Mouse (Mus musculus): Measurements from ENCODE around the gene Foxn3. TPM values are rescaled to one million over a fixed set of nuclear protein-coding genes. Genes with fewer than 3 reads are reported as not detected.

Foxn3 gene
- polyA plus RNA-seq, 1 experiment from 2014 or later: 88.9 TPM

GRCm38 (mm10) chr12:99515481-99515880 is 47.9 kb downstream of the Foxn3 start:
- Histone ChIP-seq H3K9ac (no peak overlapping the region), H3K9me3 (no peaks in the 10 kb centered on the region), H3K27me3 (replicated peaks) (no peaks in the 10 kb centered on the region), H3K4me1 (no peaks in the 10 kb centered on the region; the same call in 1 of the 2 replicates), H3K36me3 (no peaks in the 10 kb centered on the region), H3K4me3 (no peak overlapping the region), H3K27ac (no peak overlapping the region), H3K4me2 (replicated peaks) (no peak overlapping the region)
- WGBS: 61% methylated on average over 3 of the region's 3 CpGs
- no peak for ATAC-seq (ENCODE audit: low FRiP score, low read depth)

DNA sequence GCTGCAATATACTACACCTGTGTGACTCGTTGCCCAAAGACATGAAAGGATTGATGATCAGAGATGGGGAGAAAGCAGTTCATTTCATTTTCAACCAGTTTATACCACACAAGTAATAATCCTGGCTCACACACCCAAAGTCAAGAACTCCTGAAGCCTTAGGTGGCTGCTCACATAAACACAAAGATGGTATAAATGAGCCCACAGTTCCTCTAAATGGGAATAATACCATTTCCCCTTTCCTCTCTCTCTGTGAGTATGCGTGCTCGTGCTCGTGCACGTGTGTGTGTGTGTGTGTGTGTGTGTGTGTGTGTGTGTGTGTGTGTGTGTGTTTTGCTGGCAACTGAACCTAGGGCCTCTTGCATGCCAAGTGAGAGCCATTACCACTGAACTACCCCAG is 51.7 kb downstream of the Foxn3 start:
- no peak for ATAC-seq (ENCODE audit: low FRiP score, low read depth)
- Histone ChIP-seq H3K27ac (no peak overlapping the region), H3K9ac (no peak overlapping the region), H3K36me3 (no peaks in the 10 kb centered on the region), H3K4me2 (replicated peaks) (no peak overlapping the region), H3K27me3 (replicated peaks) (no peaks in the 10 kb centered on the region), H3K9me3 (no peaks in the 10 kb centered on the region), H3K4me1 (no peaks in the 10 kb centered on the region), H3K4me3 (no peak overlapping the region)
- WGBS: 92% methylated on average over 5 of the region's 5 CpGs

DNA sequence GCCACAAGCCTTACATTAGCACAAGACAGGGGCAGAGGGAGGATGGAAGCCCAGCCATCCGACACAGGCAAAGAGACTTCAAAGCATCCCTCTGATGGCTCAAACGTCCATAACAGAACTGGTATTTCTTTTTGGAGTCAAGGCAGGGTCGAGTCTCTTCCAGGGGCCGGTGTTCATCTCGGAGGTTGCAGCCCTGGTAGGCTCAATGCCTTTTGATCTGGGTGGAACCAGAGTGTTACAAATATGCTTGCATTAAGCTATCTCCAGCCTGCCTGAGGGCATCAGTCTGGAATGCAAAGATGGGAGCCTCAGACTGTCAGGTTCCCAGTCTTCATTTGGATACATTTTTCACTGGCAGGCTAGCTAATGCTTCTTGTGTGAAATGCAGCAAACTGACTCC is 52.6 kb downstream of the Foxn3 start:
- Histone ChIP-seq H3K4me1 (no peaks in the 10 kb centered on the region), H3K4me2 (replicated peaks) (no peak overlapping the region), H3K9me3 (no peaks in the 10 kb centered on the region), H3K36me3 (no peaks in the 10 kb centered on the region), H3K27ac (no peak overlapping the region), H3K9ac (no peak overlapping the region), H3K4me3 (no peak overlapping the region), H3K27me3 (replicated peaks) (no peaks in the 10 kb centered on the region)
- WGBS: 48% methylated on average over 5 of the region's 5 CpGs
- ATAC-seq (ENCODE audit: low FRiP score, low read depth): no peak

- H3K9me3 ChIP-seq: no peaks in the 10 kb centered on the region
- ATAC-seq (ENCODE audit: low FRiP score, low read depth): no peak
- no peaks in the 10 kb centered on the region for H3K27me3 ChIP-seq (replicated peaks)
- H3K4me1 ChIP-seq: peaks cover 15% of the 10 kb centered on the region
- H3K4me2 ChIP-seq (replicated peaks): no peak overlapping the region
- H3K27ac ChIP-seq: no peak overlapping the region
- WGBS: 94% methylated on average over 4 of the region's 4 CpGs
- H3K4me3 ChIP-seq: no peak overlapping the region
- H3K9ac ChIP-seq: no peak overlapping the region
- H3K36me3 ChIP-seq: no peaks in the 10 kb centered on the region
These were observed 61.2 kb downstream of the Foxn3 start for GRCm38 (mm10) chr12:99502225-99502624.

DNA sequence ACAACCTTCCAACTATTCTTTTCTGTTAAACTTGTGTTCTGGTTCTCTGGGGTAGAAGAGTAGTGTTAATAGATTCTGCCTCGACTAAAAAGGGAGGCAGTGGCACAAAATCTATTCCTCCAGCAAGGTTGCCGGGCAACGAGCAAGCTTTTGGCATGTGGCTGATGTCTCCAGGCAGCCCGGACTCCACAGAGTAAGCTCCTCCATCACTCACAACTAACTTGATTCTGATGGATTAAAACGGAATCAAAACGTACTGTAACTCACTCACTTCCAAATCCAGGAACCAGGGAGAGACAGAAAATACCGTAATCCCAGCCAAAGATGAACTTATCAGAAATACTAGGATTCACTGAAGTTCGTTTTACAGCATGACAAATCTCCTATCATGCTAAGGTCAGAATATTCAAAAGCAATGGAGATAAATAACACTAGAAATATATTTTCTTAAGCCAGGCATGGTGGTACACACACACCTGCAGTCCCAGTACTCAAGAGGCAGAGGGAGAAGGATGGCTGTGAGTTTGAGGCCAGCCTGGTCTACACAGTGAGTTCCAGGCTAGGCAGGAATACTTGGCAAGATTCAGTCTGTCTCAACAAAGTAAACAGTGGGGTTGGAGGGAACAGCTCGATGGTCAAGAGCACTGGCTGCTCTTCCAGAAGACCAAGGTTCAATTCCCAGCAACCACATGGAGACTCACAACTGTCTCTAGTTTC is 64.2 kb downstream of the Foxn3 start:
- no peak overlapping the region for H3K9ac ChIP-seq
- no peak overlapping the region for H3K27ac ChIP-seq
- peak; percentile 53; the same call in 1 of the 2 replicates for ATAC-seq (ENCODE audit: low FRiP score, low read depth)
- WGBS: 47% methylated on average over 9 of the region's 9 CpGs
- H3K4me2 ChIP-seq (replicated peaks): peak overlapping the region; percentile 47
- no peak overlapping the region for H3K4me3 ChIP-seq
- H3K4me1 ChIP-seq: peaks cover 15% of the 10 kb centered on the region
- H3K27me3 ChIP-seq (replicated peaks): no peaks in the 10 kb centered on the region
- 0 out of 2 replicates have a peak, but pooled peaks cover 1% of the 10 kb centered on the region for H3K9me3 ChIP-seq
- no peaks in the 10 kb centered on the region for H3K36me3 ChIP-seq

- Histone ChIP-seq H3K4me3 (no peak overlapping the region), H3K36me3 (no peaks in the 10 kb centered on the region), H3K9me3 (0 out of 2 replicates have a peak, but pooled peaks cover 5% of the 10 kb centered on the region), H3K9ac (no peak overlapping the region), H3K4me1 (peaks cover 15% of the 10 kb centered on the region), H3K4me2 (replicated peaks) (peak overlapping the region; percentile 47), H3K27me3 (replicated peaks) (no peaks in the 10 kb centered on the region), H3K27ac (no peak overlapping the region)
- peak; percentile 37; the same call in 1 of the 2 replicates for ATAC-seq (ENCODE audit: low FRiP score, low read depth)
- WGBS: 40% methylated on average over 18 of the region's 18 CpGs
These were observed 65.0 kb downstream of the Foxn3 start for GRCm38 (mm10) chr12:99498189-99498977.

DNA sequence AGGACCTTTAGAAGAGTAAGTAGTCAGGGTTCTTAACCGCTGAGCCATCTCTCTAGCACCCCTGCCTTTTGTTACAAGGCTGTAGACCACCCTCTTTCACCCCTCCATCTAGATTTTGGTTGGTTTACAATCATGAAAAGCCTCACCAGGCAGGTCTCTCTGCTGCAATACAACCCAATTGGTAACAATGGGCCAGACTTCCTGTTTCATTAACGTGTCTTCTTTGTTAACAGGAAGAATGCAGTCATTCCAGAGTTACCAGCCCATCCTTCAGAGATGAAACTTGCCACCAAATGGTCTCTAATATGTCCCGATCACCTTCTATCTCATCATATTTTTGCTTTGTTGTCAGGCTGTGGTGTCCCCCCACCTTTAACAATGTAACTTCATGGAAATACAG is 66.4 kb downstream of the Foxn3 start:
- no peak for ATAC-seq (ENCODE audit: low FRiP score, low read depth)
- H3K4me2 ChIP-seq (replicated peaks): no peak overlapping the region
- no peak overlapping the region for H3K4me3 ChIP-seq
- no peaks in the 10 kb centered on the region for H3K27me3 ChIP-seq (replicated peaks)
- no peaks in the 10 kb centered on the region for H3K36me3 ChIP-seq
- peaks cover 15% of the 10 kb centered on the region for H3K4me1 ChIP-seq
- H3K9ac ChIP-seq: no peak overlapping the region
- WGBS: 83% methylated on average over 3 of the region's 3 CpGs
- H3K27ac ChIP-seq: no peak overlapping the region
- H3K9me3 ChIP-seq: 0 out of 2 replicates have a peak, but pooled peaks cover 5% of the 10 kb centered on the region

DNA sequence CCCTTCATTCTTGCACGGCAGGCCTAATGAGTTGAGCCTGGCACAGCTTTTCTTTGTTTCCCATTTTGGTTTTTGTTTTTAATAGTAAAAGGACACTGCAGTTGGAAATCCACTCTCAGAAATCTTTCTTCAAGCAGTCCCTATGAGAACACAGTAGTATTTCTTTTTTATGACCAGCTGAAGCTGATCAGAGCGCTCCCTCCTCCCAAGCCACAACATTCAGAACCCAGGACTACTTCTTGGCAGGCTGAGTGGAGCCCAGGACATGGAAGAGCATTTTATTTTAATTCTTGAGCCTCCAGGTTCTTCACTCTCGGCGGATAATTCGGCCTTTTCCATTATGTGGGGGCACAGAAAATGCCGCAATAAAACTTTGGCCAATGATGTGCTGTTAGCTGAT is 73.2 kb downstream of the Foxn3 start:
- Histone ChIP-seq H3K4me2 (replicated peaks) (no peak overlapping the region), H3K36me3 (no peaks in the 10 kb centered on the region), H3K9ac (no peak overlapping the region), H3K4me1 (no peaks in the 10 kb centered on the region), H3K9me3 (0 out of 2 replicates have a peak, but pooled peaks cover 5% of the 10 kb centered on the region), H3K4me3 (no peak overlapping the region), H3K27me3 (replicated peaks) (no peaks in the 10 kb centered on the region), H3K27ac (no peak overlapping the region)
- no peak for ATAC-seq (ENCODE audit: low FRiP score, low read depth)
- WGBS: 85% methylated on average over 6 of the region's 6 CpGs

GRCm38 (mm10) chr12:99489001-99489592 is 74.3 kb downstream of the Foxn3 start:
- Histone ChIP-seq H3K4me3 (no peak overlapping the region), H3K4me1 (no peaks in the 10 kb centered on the region), H3K9me3 (0 out of 2 replicates have a peak, but pooled peaks cover 3% of the 10 kb centered on the region), H3K9ac (no peak overlapping the region), H3K4me2 (replicated peaks) (no peak overlapping the region), H3K27me3 (replicated peaks) (no peaks in the 10 kb centered on the region), H3K27ac (no peak overlapping the region), H3K36me3 (no peaks in the 10 kb centered on the region)
- WGBS: 91% methylated on average over 4 of the region's 4 CpGs
- no peak for ATAC-seq (ENCODE audit: low FRiP score, low read depth)

- Histone ChIP-seq H3K27me3 (replicated peaks) (no peaks in the 10 kb centered on the region), H3K27ac (no peak overlapping the region), H3K9me3 (no peaks in the 10 kb centered on the region), H3K36me3 (no peaks in the 10 kb centered on the region), H3K4me1 (no peaks in the 10 kb centered on the region), H3K4me3 (no peak overlapping the region), H3K4me2 (replicated peaks) (no peak overlapping the region), H3K9ac (no peak overlapping the region)
- 77% methylated on average over 3 of the region's 3 CpGs for WGBS
- ATAC-seq (ENCODE audit: low FRiP score, low read depth): no peak
These were observed 83.0 kb downstream of the Foxn3 start for GRCm38 (mm10) chr12:99480372-99480771.

DNA sequence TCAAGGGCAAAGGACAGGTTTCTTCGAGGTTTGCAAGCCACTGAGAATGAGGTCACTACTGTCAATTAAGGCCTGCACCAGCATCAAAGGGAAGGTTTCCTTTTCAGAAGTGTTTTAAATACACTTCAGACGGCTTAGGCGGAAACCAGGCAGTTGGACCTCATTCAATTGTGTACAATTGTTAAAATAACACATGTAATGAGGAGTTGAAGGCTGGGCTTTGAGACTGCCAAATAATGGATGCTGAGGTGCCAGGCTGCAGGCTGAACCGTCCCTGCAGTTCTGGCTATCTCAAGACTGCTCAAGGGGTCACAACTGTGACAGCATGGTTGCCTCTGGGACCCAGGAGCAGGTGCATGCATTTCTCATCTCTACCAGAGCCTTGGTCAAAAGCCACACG is 89.2 kb downstream of the Foxn3 start:
- WGBS: 47% methylated on average over 5 of the region's 5 CpGs
- ATAC-seq (ENCODE audit: low FRiP score, low read depth): no peak
- Histone ChIP-seq H3K4me2 (replicated peaks) (no peak overlapping the region), H3K27ac (no peak overlapping the region), H3K27me3 (replicated peaks) (no peaks in the 10 kb centered on the region), H3K9me3 (no peaks in the 10 kb centered on the region), H3K4me3 (no peak overlapping the region), H3K9ac (no peak overlapping the region), H3K36me3 (no peaks in the 10 kb centered on the region), H3K4me1 (0 out of 2 replicates have a peak, but pooled peaks cover 2% of the 10 kb centered on the region)

- H3K9me3 ChIP-seq: no peaks in the 10 kb centered on the region
- H3K27me3 ChIP-seq (replicated peaks): no peaks in the 10 kb centered on the region
- H3K4me1 ChIP-seq: 0 out of 2 replicates have a peak, but pooled peaks cover 4% of the 10 kb centered on the region
- no peak overlapping the region for H3K9ac ChIP-seq
- no peak overlapping the region for H3K27ac ChIP-seq
- no peak overlapping the region for H3K4me3 ChIP-seq
- ATAC-seq (ENCODE audit: low FRiP score, low read depth): no peak
- no peak overlapping the region for H3K4me2 ChIP-seq (replicated peaks)
- WGBS: 80% methylated on average over 10 of the region's 10 CpGs
- no peaks in the 10 kb centered on the region for H3K36me3 ChIP-seq
These were observed 89.8 kb downstream of the Foxn3 start for GRCm38 (mm10) chr12:99473406-99474133.
